Mouse (Mus musculus): ENCODE measurements at regions not wholly inside any gene's neighbourhood (a gene's known extent, or its start where the extent isn't known, plus 50 kb on each side); places are given as distances from the start of the nearest gene placed in this dataset.

DNA sequence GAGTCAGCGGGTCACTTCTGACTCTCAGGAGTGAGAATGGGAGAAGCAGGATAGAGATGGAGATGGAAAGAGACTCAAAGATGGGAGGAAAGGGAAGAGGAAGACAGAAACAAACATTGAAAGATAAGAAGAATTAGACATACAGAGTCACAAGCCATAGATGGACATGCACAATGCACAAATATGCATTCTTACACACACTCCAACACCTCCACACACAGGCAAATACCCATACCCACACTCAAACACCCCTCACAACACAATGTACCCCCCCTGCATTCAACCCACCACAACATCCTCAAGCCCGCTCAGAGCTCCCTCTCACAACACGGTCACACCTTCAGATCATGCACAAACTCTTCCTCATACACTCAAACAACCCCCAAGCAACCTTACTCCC lies 251.4 kb upstream of the Wscd1 start:
- Histone ChIP-seq H3K36me3 (ENCODE audit: control insufficient read depth, insufficient read depth, low read length) (no peaks in the 10 kb centered on the region), H3K9ac (ENCODE audit: low read length) (no peak overlapping the region), H3K4me2 (ENCODE audit: low read depth, low read length, severe bottlenecking) (no peak overlapping the region), H3K4me1 (replicated peaks; ENCODE audit: control insufficient read depth, insufficient read depth, low read length) (peaks cover 14% of the 10 kb centered on the region), H3K9me3 (ENCODE audit: control insufficient read depth, low read length) (no peaks in the 10 kb centered on the region), H3K27ac (ENCODE audit: low read depth, low read length) (peak overlapping the region; percentile 43; the same call in 1 of the 2 replicates), H3K4me3 (ENCODE audit: low read depth, low read length) (no peak overlapping the region), H3K27me3 (ENCODE audit: control insufficient read depth, insufficient read depth, low read length) (no peaks in the 10 kb centered on the region)
- 59% methylated on average over 3 of the region's 3 CpGs for WGBS
- DNase-seq (ENCODE audit: low spot score) (no peak), ATAC-seq (replicated peaks; ENCODE audit: low FRiP score) (0 out of 2 replicates have a peak, but pooled peaks have one; percentile 29)

DNA sequence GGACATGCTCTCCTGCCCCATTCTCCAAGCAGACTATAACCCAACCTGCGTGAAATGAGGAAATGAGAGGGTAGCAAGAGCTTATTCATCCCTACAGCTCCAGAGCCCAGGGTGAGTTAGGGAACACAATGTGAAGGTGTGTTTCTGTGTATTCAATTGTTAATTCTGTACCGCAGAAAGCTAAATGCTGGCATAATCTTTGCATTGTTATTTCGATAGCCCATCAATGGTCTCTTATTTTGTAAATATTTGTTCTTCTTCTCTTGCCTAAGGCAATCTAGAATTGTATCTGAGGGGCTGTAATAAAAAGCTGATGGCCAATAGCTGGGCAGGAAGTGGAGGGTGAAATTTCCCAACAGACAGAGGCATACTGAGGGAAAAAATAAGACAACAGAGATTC lies 247.6 kb upstream of the Wscd1 start:
- no peaks in the 10 kb centered on the region for H3K27me3 ChIP-seq (ENCODE audit: control insufficient read depth, insufficient read depth, low read length)
- no peaks in the 10 kb centered on the region for H3K36me3 ChIP-seq (ENCODE audit: control insufficient read depth, insufficient read depth, low read length)
- no peaks in the 10 kb centered on the region for H3K9me3 ChIP-seq (ENCODE audit: control insufficient read depth, low read length)
- no peak overlapping the region for H3K9ac ChIP-seq (ENCODE audit: low read length)
- 80% methylated on average over 3 of the region's 3 CpGs for WGBS
- no peak for ATAC-seq (replicated peaks; ENCODE audit: low FRiP score)
- no peak overlapping the region for H3K27ac ChIP-seq (ENCODE audit: low read depth, low read length)
- no peak for DNase-seq (ENCODE audit: low spot score)
- H3K4me1 ChIP-seq (replicated peaks; ENCODE audit: control insufficient read depth, insufficient read depth, low read length): peaks cover 10% of the 10 kb centered on the region
- no peak overlapping the region for H3K4me2 ChIP-seq (ENCODE audit: low read depth, low read length, severe bottlenecking)
- no peak overlapping the region for H3K4me3 ChIP-seq (ENCODE audit: low read depth, low read length)

DNA sequence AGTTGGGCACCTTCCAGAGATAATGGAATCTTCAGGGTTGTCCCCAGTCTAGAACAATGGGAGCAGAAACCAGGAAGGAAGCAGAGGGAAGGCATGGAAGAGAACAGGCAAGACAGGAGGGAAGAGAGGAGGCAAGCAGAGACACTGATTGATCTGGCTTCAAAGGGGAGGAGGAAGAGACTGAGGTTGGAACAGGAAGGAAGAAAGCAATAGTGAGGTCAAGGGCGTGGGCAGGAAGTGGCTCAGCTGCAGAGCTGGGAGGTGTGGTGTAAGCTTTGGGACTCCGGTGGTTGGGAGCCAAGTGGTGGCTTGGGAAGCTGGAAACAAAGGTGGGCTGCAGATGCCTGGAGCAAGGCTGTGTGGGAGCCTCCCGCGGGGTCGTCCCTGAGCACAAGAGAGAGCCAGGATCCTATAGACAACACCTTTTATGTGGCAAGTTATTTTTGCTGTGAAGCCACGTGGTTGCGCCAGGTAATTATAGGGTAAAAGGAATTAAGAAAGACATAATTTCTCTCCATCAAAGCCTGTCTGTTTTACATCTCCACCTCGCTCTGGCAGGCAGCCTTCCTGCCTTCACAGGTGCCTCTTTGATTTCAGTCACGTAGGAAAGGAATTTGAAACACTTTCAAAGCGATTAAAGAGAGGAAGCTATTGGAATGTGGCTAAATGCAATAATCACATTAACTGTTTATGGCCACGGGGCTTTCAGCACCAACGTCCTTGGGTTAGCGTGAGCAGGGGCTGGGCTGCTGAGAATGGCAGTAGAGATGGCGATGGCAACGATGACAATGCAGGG lies 237.3 kb upstream of the Wscd1 start:
- Histone ChIP-seq H3K36me3 (ENCODE audit: control insufficient read depth, insufficient read depth, low read length) (no peaks in the 10 kb centered on the region), H3K4me3 (ENCODE audit: low read depth, low read length) (no peak overlapping the region), H3K9me3 (ENCODE audit: control insufficient read depth, low read length) (no peaks in the 10 kb centered on the region), H3K9ac (ENCODE audit: low read length) (no peak overlapping the region), H3K27me3 (ENCODE audit: control insufficient read depth, insufficient read depth, low read length) (no peaks in the 10 kb centered on the region), H3K27ac (ENCODE audit: low read depth, low read length) (no peak overlapping the region), H3K4me1 (replicated peaks; ENCODE audit: control insufficient read depth, insufficient read depth, low read length) (peaks cover 12% of the 10 kb centered on the region), H3K4me2 (ENCODE audit: low read depth, low read length, severe bottlenecking) (no peak overlapping the region)
- ATAC-seq (replicated peaks; ENCODE audit: low FRiP score) (no peak), DNase-seq (ENCODE audit: low spot score) (no peak)
- 82% methylated on average over 15 of the region's 15 CpGs for WGBS

DNA sequence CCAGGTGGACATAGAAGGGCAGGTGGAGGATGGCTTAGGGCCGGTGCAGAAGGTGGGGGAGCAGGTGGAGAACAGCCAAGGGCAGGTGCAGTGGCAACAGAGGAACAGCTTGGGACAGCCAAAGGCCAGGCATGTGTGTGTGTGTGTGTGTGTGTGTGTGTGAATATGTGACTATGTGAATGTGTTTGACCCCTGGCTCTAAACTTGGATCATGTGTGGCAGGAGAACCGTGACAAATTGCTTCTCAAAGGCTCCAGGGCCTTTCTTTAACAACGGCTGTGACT lies 236.7 kb upstream of the Wscd1 start:
- no peak overlapping the region for H3K9ac ChIP-seq (ENCODE audit: low read length)
- H3K4me2 ChIP-seq (ENCODE audit: low read depth, low read length, severe bottlenecking): no peak overlapping the region
- WGBS: 78% methylated on average over 3 of the region's 3 CpGs
- no peak for ATAC-seq (replicated peaks; ENCODE audit: low FRiP score)
- H3K4me1 ChIP-seq (replicated peaks; ENCODE audit: control insufficient read depth, insufficient read depth, low read length): peaks cover 15% of the 10 kb centered on the region
- no peaks in the 10 kb centered on the region for H3K27me3 ChIP-seq (ENCODE audit: control insufficient read depth, insufficient read depth, low read length)
- no peak overlapping the region for H3K4me3 ChIP-seq (ENCODE audit: low read depth, low read length)
- no peaks in the 10 kb centered on the region for H3K36me3 ChIP-seq (ENCODE audit: control insufficient read depth, insufficient read depth, low read length)
- no peak for DNase-seq (ENCODE audit: low spot score)
- H3K9me3 ChIP-seq (ENCODE audit: control insufficient read depth, low read length): no peaks in the 10 kb centered on the region
- H3K27ac ChIP-seq (ENCODE audit: low read depth, low read length): no peak overlapping the region

DNA sequence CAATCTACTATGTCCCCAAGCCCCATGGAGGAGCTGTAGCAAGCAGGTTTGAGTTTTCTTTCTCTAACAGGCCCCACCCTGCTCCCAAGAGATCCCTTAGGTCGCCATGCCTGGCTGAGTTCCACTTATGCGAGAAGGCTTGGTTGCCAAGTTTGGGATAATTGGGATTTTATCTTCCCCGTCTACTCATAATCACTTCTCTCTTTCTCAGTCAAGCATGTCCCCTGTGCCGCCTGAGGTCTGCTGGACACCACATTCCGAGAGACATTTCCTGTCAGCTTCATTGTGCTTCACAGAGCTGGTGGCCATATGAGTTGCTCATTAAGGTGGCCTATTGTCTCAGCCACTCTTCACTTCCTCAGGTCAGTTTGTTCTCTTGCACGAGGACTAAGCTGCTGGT lies 234.5 kb upstream of the Wscd1 start:
- H3K4me2 ChIP-seq (ENCODE audit: low read depth, low read length, severe bottlenecking): no peak overlapping the region
- no peak overlapping the region for H3K9ac ChIP-seq (ENCODE audit: low read length)
- no peaks in the 10 kb centered on the region for H3K9me3 ChIP-seq (ENCODE audit: control insufficient read depth, low read length)
- H3K4me1 ChIP-seq (replicated peaks; ENCODE audit: control insufficient read depth, insufficient read depth, low read length): peaks cover 17% of the 10 kb centered on the region
- DNase-seq (ENCODE audit: low spot score) (no peak), ATAC-seq (replicated peaks; ENCODE audit: low FRiP score) (no peak)
- 20% methylated on average over 6 of the region's 6 CpGs for whole genome bisulfite sequencing
- H3K27ac ChIP-seq (ENCODE audit: low read depth, low read length): no peak overlapping the region
- no peaks in the 10 kb centered on the region for H3K36me3 ChIP-seq (ENCODE audit: control insufficient read depth, insufficient read depth, low read length)
- H3K4me3 ChIP-seq (ENCODE audit: low read depth, low read length): no peak overlapping the region
- H3K27me3 ChIP-seq (ENCODE audit: control insufficient read depth, insufficient read depth, low read length): no peaks in the 10 kb centered on the region

DNA sequence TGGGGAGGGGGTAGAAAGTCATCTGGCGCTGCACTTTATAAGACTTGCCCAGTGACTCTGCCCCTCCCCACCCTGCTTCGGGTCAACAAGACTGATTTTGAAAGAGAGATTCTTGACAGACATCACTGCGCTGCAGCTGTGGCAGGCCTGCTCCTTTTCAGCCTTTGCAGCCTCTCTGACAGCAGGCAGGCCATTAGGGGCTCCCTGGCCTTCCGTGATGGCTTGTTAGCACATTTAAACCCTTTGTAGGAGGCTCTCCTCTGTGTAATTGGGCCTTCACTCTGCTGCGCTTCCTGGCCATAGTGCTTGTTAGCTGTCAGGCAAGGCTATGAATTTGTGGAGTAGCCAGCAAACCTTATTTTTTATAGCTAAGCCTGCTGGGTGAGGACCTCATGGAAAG lies 232.3 kb upstream of the Wscd1 start:
- Histone ChIP-seq H3K36me3 (ENCODE audit: control insufficient read depth, insufficient read depth, low read length) (no peaks in the 10 kb centered on the region), H3K27ac (ENCODE audit: low read depth, low read length) (peak overlapping the region; percentile 46; the same call in 1 of the 2 replicates), H3K9me3 (ENCODE audit: control insufficient read depth, low read length) (no peaks in the 10 kb centered on the region), H3K4me2 (ENCODE audit: low read depth, low read length, severe bottlenecking) (no peak overlapping the region), H3K9ac (ENCODE audit: low read length) (no peak overlapping the region), H3K27me3 (ENCODE audit: control insufficient read depth, insufficient read depth, low read length) (no peaks in the 10 kb centered on the region), H3K4me3 (ENCODE audit: low read depth, low read length) (no peak overlapping the region), H3K4me1 (replicated peaks; ENCODE audit: control insufficient read depth, insufficient read depth, low read length) (peaks cover 17% of the 10 kb centered on the region)
- ATAC-seq (replicated peaks; ENCODE audit: low FRiP score) (peak; percentile 64), DNase-seq (ENCODE audit: low spot score) (peak; percentile 77)
- 15% methylated on average over 5 of the region's 5 CpGs for WGBS

DNA sequence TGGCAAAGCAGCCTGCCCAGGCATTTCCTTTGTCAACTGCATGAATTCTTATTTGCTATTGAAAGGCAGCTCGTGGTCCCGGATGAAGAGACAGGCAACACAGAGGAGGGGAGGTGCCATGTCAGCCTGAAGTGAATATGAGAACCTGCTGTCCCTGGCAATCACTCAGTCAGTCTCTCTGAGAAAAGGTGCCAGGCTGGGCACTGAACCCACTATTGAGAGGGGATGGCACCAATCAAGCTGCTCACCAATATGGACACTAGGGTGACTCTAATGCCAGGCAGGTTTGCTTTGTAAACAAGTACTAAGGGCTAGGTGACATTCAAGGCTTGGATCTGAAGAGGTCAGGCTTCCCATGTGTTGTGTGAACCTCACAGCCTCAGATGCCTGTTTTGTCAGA lies 222.0 kb upstream of the Wscd1 start:
- Histone ChIP-seq H3K9ac (ENCODE audit: low read length) (no peak overlapping the region), H3K4me2 (ENCODE audit: low read depth, low read length, severe bottlenecking) (no peak overlapping the region), H3K4me1 (replicated peaks; ENCODE audit: control insufficient read depth, insufficient read depth, low read length) (no peaks in the 10 kb centered on the region), H3K27me3 (ENCODE audit: control insufficient read depth, insufficient read depth, low read length) (no peaks in the 10 kb centered on the region), H3K4me3 (ENCODE audit: low read depth, low read length) (no peak overlapping the region), H3K36me3 (ENCODE audit: control insufficient read depth, insufficient read depth, low read length) (no peaks in the 10 kb centered on the region), H3K27ac (ENCODE audit: low read depth, low read length) (no peak overlapping the region), H3K9me3 (ENCODE audit: control insufficient read depth, low read length) (no peaks in the 10 kb centered on the region)
- 75% methylated on average over 2 of the region's 2 CpGs for WGBS
- DNase-seq (ENCODE audit: low spot score) (no peak), ATAC-seq (replicated peaks; ENCODE audit: low FRiP score) (no peak)

DNA sequence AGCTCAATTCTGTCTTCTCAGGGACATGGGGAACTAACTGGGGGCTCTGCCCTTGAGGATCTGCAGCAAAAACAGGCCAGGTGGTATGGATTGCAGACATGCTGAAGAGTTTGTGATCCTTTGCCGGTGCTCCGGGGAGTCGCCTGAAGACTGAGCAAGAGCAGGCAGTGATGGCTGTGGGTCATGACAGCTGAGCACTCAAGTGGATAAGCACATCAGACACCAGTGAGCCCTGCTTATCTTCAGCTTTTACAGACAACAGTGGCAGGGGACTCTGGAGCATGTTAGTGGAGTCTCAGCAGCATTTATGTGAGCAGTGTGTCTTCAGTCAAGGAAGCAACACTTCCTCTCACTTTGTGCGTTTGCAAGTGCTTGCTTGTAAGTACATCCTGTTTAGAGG lies 221.1 kb upstream of the Wscd1 start:
- 90% methylated on average over 4 of the region's 4 CpGs for WGBS
- Histone ChIP-seq H3K27me3 (ENCODE audit: control insufficient read depth, insufficient read depth, low read length) (no peaks in the 10 kb centered on the region), H3K4me3 (ENCODE audit: low read depth, low read length) (no peak overlapping the region)

DNA sequence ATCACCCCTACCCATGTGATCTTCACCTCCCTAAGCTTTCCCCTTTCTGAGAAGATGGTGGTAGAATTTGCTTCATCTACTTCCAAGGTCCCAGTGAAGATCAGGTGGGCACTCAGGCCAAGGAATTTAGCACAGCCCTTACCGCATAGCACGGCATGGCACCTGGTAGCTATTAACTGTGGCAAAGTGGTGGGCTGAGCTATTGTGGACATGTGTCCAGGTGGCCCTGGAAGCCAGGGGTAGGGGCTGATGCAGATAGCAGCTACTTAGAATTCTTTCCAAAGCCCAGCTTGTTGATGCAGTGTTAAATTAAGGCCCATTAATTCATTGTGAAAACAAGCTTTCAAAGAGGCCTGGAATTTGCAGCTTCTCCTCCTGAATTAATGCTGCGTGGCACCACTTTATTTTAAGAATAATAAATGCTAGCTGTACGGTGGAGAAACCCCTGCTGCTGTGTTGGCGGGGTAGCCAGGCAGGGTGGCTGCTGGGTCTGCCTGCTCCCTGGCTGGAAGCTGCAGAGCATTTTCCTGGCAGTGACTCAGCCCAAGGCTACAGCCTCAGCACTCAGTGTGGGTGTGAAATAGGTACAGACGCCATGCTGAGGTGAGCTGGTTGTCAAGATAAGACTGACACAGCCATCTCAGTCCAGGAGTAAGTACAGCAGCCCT lies 208.4 kb upstream of the Wscd1 start:
- H3K4me2 ChIP-seq (ENCODE audit: low read depth, low read length, severe bottlenecking): no peak overlapping the region
- DNase-seq (ENCODE audit: low spot score): no peak

More for the DNA sequence above, 221.1 kb upstream of the Wscd1 start:
- Histone ChIP-seq H3K9ac (ENCODE audit: low read length) (no peak overlapping the region), H3K4me1 (replicated peaks; ENCODE audit: control insufficient read depth, insufficient read depth, low read length) (no peaks in the 10 kb centered on the region), H3K4me2 (ENCODE audit: low read depth, low read length, severe bottlenecking) (no peak overlapping the region), H3K9me3 (ENCODE audit: control insufficient read depth, low read length) (no peaks in the 10 kb centered on the region), H3K27ac (ENCODE audit: low read depth, low read length) (no peak overlapping the region), H3K36me3 (ENCODE audit: control insufficient read depth, insufficient read depth, low read length) (no peaks in the 10 kb centered on the region)
- DNase-seq (ENCODE audit: low spot score) (no peak), ATAC-seq (replicated peaks; ENCODE audit: low FRiP score) (no peak)

More for the DNA sequence above, 208.4 kb upstream of the Wscd1 start:
- 64% methylated on average over 6 of the region's 6 CpGs for WGBS
- Histone ChIP-seq H3K27me3 (ENCODE audit: control insufficient read depth, insufficient read depth, low read length) (no peaks in the 10 kb centered on the region), H3K9ac (ENCODE audit: low read length) (no peak overlapping the region), H3K9me3 (ENCODE audit: control insufficient read depth, low read length) (no peaks in the 10 kb centered on the region; the same call in 1 of the 2 replicates), H3K4me3 (ENCODE audit: low read depth, low read length) (no peak overlapping the region), H3K4me1 (replicated peaks; ENCODE audit: control insufficient read depth, insufficient read depth, low read length) (no peaks in the 10 kb centered on the region), H3K36me3 (ENCODE audit: control insufficient read depth, insufficient read depth, low read length) (no peaks in the 10 kb centered on the region), H3K27ac (ENCODE audit: low read depth, low read length) (no peak overlapping the region)
- ATAC-seq (replicated peaks; ENCODE audit: low FRiP score): no peak

All from forebrain, embryonic 11.5 days (tissue).